Mouse (Mus musculus) stomach, embryonic 14.5 days (tissue): ENCODE data around the gene Zbp1. TPM values are rescaled to one million over a fixed set of nuclear protein-coding genes. Genes with fewer than 3 reads are reported as not detected.

Source experiments
- ATAC-seq: fragments of 200-750 bp; cut with Nextera tagmentation; 2 replicates; pipeline ENCODE4 v1.8.0; 2017; ENCODE audit warnings: low read depth, moderate TSS enrichment; ENCODE audit not compliant: insufficient number of reproducible peaks, insufficient read depth, low FRiP score
- H3K27ac ChIP-seq: fragments of 300-500 bp; sonication (generic); 2 replicates; pipeline ENCODE4 v1.5.1; 2014; ENCODE audit warnings: mild to moderate bottlenecking, low read length, moderate library complexity, mixed read lengths
- H3K27me3 ChIP-seq: fragments of 300-500 bp; sonication (generic); 2 replicates; pipeline ENCODE4 v1.6.1; 2014; ENCODE audit warnings: low read length, control low read depth, mixed read lengths; ENCODE audit not compliant: control insufficient read depth, insufficient read depth
- H3K36me3 ChIP-seq: fragments of 300-500 bp; sonication (generic); 2 replicates; pipeline ENCODE4 v1.6.1; 2014; ENCODE audit warnings: mild to moderate bottlenecking, control low read depth, low read length, moderate library complexity, mixed read lengths; ENCODE audit not compliant: control insufficient read depth, insufficient read depth
- H3K4me1 ChIP-seq: fragments of 300-500 bp; sonication (generic); 2 replicates; pipeline ENCODE4 v1.6.1; 2014; ENCODE audit warnings: low read length, control low read depth, mixed read lengths; ENCODE audit not compliant: control insufficient read depth, insufficient read depth
- H3K4me2 ChIP-seq: fragments of 300-500 bp; sonication (generic); replicated peaks from 2 replicates; pipeline ENCODE4 v1.6.1; 2014; ENCODE audit warnings: low read depth, low read length, control low read depth
- H3K4me3 ChIP-seq: fragments of 300-500 bp; sonication (generic); 2 replicates; pipeline ENCODE4 v1.5.1; 2014; ENCODE audit warnings: low read depth, low read length, control low read depth
- H3K9ac ChIP-seq: fragments of 300-500 bp; sonication (generic); replicated peaks from 2 replicates; pipeline ENCODE4 v1.6.1; 2014; ENCODE audit warnings: low read depth, mild to moderate bottlenecking, control low read depth, low read length, moderate library complexity, mixed read lengths
- H3K9me3 ChIP-seq: fragments of 300-500 bp; sonication (generic); 2 replicates; pipeline ENCODE4 v1.6.1; 2016; ENCODE audit warnings: low read depth, low read length, control low read depth; ENCODE audit not compliant: control insufficient read depth
- WGBS: fragments of 180-500 bp; shearing (Covaris S2); extraction: QIAGEN DNeasy Blood & Tissue Kit; methylation state at CpG from one replicate; pipeline ENCODE4 v1.1.7; 2014; 5-methylcytosine and 5-hydroxymethylcytosine counted together
- polyA plus RNA-seq: library from polyadenylated mRNA; unstranded; fragments of >200 nt; fragmentation: Nextera tagmentation; extraction: Ambion mirVana; gene quantifications from 2 replicates; pipeline ENCODE4 v1.2.1, GENCODE M21; 2014

The Zbp1 gene
- polyA plus RNA-seq, 1 experiment from 2014 or later, result 0.91 TPM

- no peaks in the 10 kb centered on the region for H3K9me3 ChIP-seq
- no peak overlapping the region for H3K27ac ChIP-seq
- no peaks in the 10 kb centered on the region for H3K36me3 ChIP-seq
- WGBS, result 85% methylated on average over 19 of the region's 19 CpGs
- no peaks in the 10 kb centered on the region for H3K27me3 ChIP-seq
- H3K9ac ChIP-seq, result no peak overlapping the region
- H3K4me2 ChIP-seq, result no peak overlapping the region
- no peak overlapping the region for H3K4me3 ChIP-seq
- ATAC-seq, result no peak
- H3K4me1 ChIP-seq, result no peaks in the 10 kb centered on the region
These were observed 15.6 kb downstream of the Zbp1 start for GRCm38 (mm10) chr2:173202924-173203689.

GRCm38 (mm10) chr2:173194796-173195195 is 23.9 kb downstream of the Zbp1 start:
- ATAC-seq, result no peak
- H3K27me3 ChIP-seq, result no peaks in the 10 kb centered on the region
- no peaks in the 10 kb centered on the region for H3K36me3 ChIP-seq
- H3K4me1 ChIP-seq, result no peaks in the 10 kb centered on the region
- H3K9me3 ChIP-seq, result no peaks in the 10 kb centered on the region
- no peak overlapping the region for H3K27ac ChIP-seq
- WGBS, result 87% methylated on average over 4 of the region's 4 CpGs
- H3K4me2 ChIP-seq, result no peak overlapping the region
- H3K4me3 ChIP-seq, result no peak overlapping the region
- no peak overlapping the region for H3K9ac ChIP-seq

GRCm38 (mm10) chr2:173187182-173187855 is 31.4 kb downstream of the Zbp1 start:
- Histone ChIP-seq H3K4me3 (no peak overlapping the region), H3K4me2 (no peak overlapping the region), H3K9me3 (no peaks in the 10 kb centered on the region), H3K9ac (no peak overlapping the region), H3K36me3 (no peaks in the 10 kb centered on the region), H3K27ac (no peak overlapping the region), H3K4me1 (peaks cover 6% of the 10 kb centered on the region), H3K27me3 (no peaks in the 10 kb centered on the region)
- 45% methylated on average over 8 of the region's 8 CpGs for WGBS
- ATAC-seq, result peak; percentile 76

- Histone ChIP-seq H3K4me3 (no peak overlapping the region), H3K4me1 (peaks cover 6% of the 10 kb centered on the region), H3K4me2 (no peak overlapping the region), H3K9ac (no peak overlapping the region), H3K27me3 (no peaks in the 10 kb centered on the region), H3K9me3 (no peaks in the 10 kb centered on the region), H3K27ac (no peak overlapping the region), H3K36me3 (no peaks in the 10 kb centered on the region)
- 28% methylated on average over 26 of the region's 26 CpGs for WGBS
- ATAC-seq, result peak; percentile 43
These were observed 32.4 kb downstream of the Zbp1 start for GRCm38 (mm10) chr2:173186047-173186943.

GRCm38 (mm10) chr2:173185282-173185681 is 33.4 kb downstream of the Zbp1 start:
- Histone ChIP-seq H3K4me1 (peaks cover 6% of the 10 kb centered on the region), H3K36me3 (no peaks in the 10 kb centered on the region), H3K4me3 (no peak overlapping the region), H3K27ac (no peak overlapping the region), H3K4me2 (no peak overlapping the region), H3K9me3 (no peaks in the 10 kb centered on the region), H3K27me3 (no peaks in the 10 kb centered on the region), H3K9ac (no peak overlapping the region)
- WGBS, result 69% methylated on average over 6 of the region's 6 CpGs
- ATAC-seq, result no peak

GRCm38 (mm10) chr2:173184475-173185080 is 34.1 kb downstream of the Zbp1 start:
- Histone ChIP-seq H3K4me3 (no peak overlapping the region), H3K4me2 (no peak overlapping the region), H3K9ac (no peak overlapping the region), H3K4me1 (peaks cover 6% of the 10 kb centered on the region), H3K9me3 (no peaks in the 10 kb centered on the region), H3K27ac (no peak overlapping the region), H3K36me3 (no peaks in the 10 kb centered on the region), H3K27me3 (no peaks in the 10 kb centered on the region)
- WGBS, result 60% methylated on average over 11 of the region's 11 CpGs
- ATAC-seq, result no peak

GRCm38 (mm10) chr2:173183836-173184460 is 34.8 kb downstream of the Zbp1 start:
- no peak overlapping the region for H3K9ac ChIP-seq
- no peak for ATAC-seq
- H3K27me3 ChIP-seq, result no peaks in the 10 kb centered on the region
- WGBS, result 6% methylated on average over 8 of the region's 8 CpGs
- peaks cover 6% of the 10 kb centered on the region for H3K4me1 ChIP-seq
- H3K27ac ChIP-seq, result no peak overlapping the region
- H3K36me3 ChIP-seq, result no peaks in the 10 kb centered on the region
- H3K9me3 ChIP-seq, result no peaks in the 10 kb centered on the region
- no peak overlapping the region for H3K4me2 ChIP-seq
- H3K4me3 ChIP-seq, result no peak overlapping the region

- Histone ChIP-seq H3K27me3 (no peaks in the 10 kb centered on the region), H3K9ac (no peak overlapping the region), H3K27ac (no peak overlapping the region), H3K36me3 (no peaks in the 10 kb centered on the region), H3K4me1 (peaks cover 6% of the 10 kb centered on the region), H3K4me2 (no peak overlapping the region), H3K4me3 (no peak overlapping the region), H3K9me3 (no peaks in the 10 kb centered on the region)
- no peak for ATAC-seq
- 90% methylated on average over 10 of the region's 10 CpGs for WGBS
These were observed 35.4 kb downstream of the Zbp1 start for GRCm38 (mm10) chr2:173183311-173183710.
